Mouse (Mus musculus): ENCODE data around the gene Arl15.

GRCm38 (mm10) chr13:113972401-113972800, 178.1 kb downstream of the Arl15 start:
- no peak for TF ChIP-seq POLR2A (IDR thresholded peaks at IDR 0.05; ENCODE audit: borderline replicate concordance, extremely low read depth, insufficient read depth, insufficient read length, poor library complexity, severe bottlenecking)
- no peak for TF ChIP-seq CTCF (IDR thresholded peaks at IDR 0.05; ENCODE audit: borderline replicate concordance, extremely low read depth, insufficient read depth, insufficient read length)

Data from brain, embryonic 14.5 days (tissue).